In genomic region chr11:60105593-60106542, GRCm38 (mm10) we compare ENCODE assay signal across 8 mouse cellular contexts. TPM values are rescaled to one million over a fixed set of nuclear protein-coding genes. Genes with fewer than 3 reads are reported as not detected.
DNase-seq lines count a peak whose midpoint lies in the region; ATAC-seq lines count a peak whose summit lies in the region.

No protein-coding gene starts in this region.

- H3K27ac ChIP-seq in hindbrain, embryonic 15.5 days (replicated peaks): peak overlapping the region; percentile 89
- H3K27ac ChIP-seq in macrophage: peak overlapping the region; percentile 46

- ATAC-seq in hindbrain, embryonic 15.5 days (ENCODE audit: low FRiP score, low read depth): peak; percentile 50

- peaks cover 46% of the 10 kb centered on the region for H3K79me2 ChIP-seq in macrophage (ENCODE audit: inconsistent target)

- H3K9me3 ChIP-seq in hindbrain, embryonic 15.5 days: no peaks in the 10 kb centered on the region

- H3K4me2 ChIP-seq in hindbrain, embryonic 15.5 days: peak overlapping the region; percentile 85

- peak; percentile 63 for DNase-seq in R1 (ENCODE audit: low read depth, low spot score)
- DNase-seq in cerebellum, postnatal 10 days: peak; percentile 77 to 80
- peak; percentile 59 for DNase-seq in gastrocnemius, adult 18-20 months (ENCODE audit: low spot score)
- peak; percentile 49 to 53 for DNase-seq in left cerebral cortex, adult 8-10 months (ENCODE audit: low spot score in 2 of 2)
- DNase-seq in retina, postnatal 1 day: peak; percentile 74
- peak; percentile 75 to 80 for DNase-seq in thymus, postnatal 36 days

- WGBS in hindbrain, embryonic 15.5 days: under 1% methylated on average over 78 of the region's 88 CpGs
- WGBS in macrophage (ENCODE audit: missing documents): under 1% methylated on average over 82 of the region's 88 CpGs

- H3K27me3 ChIP-seq in hindbrain, embryonic 15.5 days: no peaks in the 10 kb centered on the region

- H3K4me1 ChIP-seq in hindbrain, embryonic 15.5 days (replicated peaks): peaks cover 48% of the 10 kb centered on the region

- H3K36me3 ChIP-seq in hindbrain, embryonic 15.5 days: no peaks in the 10 kb centered on the region
- H3K36me3 ChIP-seq in macrophage (ENCODE audit: inconsistent target): no peaks in the 10 kb centered on the region

- H3K4me3 ChIP-seq in hindbrain, embryonic 15.5 days: peak overlapping the region; percentile 93
- H3K4me3 ChIP-seq in macrophage (ENCODE audit: inconsistent target): peak overlapping the region; percentile 42

- H3K9ac ChIP-seq in hindbrain, embryonic 15.5 days: peak overlapping the region; percentile 100

RNA-seq across cellular contexts. Expression of gene Rai1, which starts 1.1 kb away (rescaled TPM):
- total RNA-seq in gastrocnemius, adult 18-20 months (2021): 10 to 100 TPM; 16.6 to 17.3 TPM
- 32.5 and 33.2 TPM in 2 replicates for polyA plus RNA-seq in hindbrain, embryonic 15.5 days (2015; fragmentation: Nextera tagmentation; extraction: Ambion mirVana)
- total RNA-seq in left cerebral cortex, adult 8-10 months (2022): 10 to 100 TPM; 69.5 to 78.3 (median 71.5) TPM
- 100 to 1,000 TPM in 1 of 26 experiments, 10 to 100 TPM in 25; 31.4 to 101 (median 64.9) TPM for total RNA-seq in macrophage (2018; cell fraction: chromatin; rRNA removed)
- 10 to 100 TPM in 13 of 26 experiments, 1 to 10 TPM in 13; 5.1 to 17.0 (median 10.1) TPM for total RNA-seq in macrophage (2018; cell fraction: cytosol; rRNA removed)
- 10 to 100 TPM; 15.6 to 76.1 (median 39.9) TPM for total RNA-seq in macrophage (2018; cell fraction: nucleus; rRNA removed)
- 10.5 to 12.9 TPM (median 11.0 TPM) in 3 replicates for polyA plus RNA-seq in macrophage (2018)

RNA-seq across cellular contexts. Expression of gene Pemt, which starts 59.6 kb away (rescaled TPM):
- total RNA-seq in gastrocnemius, adult 18-20 months (2021): 1 to 10 TPM; 2.7 to 4.6 TPM
- 8.9 and 9.7 TPM in 2 replicates for polyA plus RNA-seq in hindbrain, embryonic 15.5 days (2015; fragmentation: Nextera tagmentation; extraction: Ambion mirVana)
- total RNA-seq in left cerebral cortex, adult 8-10 months (2022): 1 to 10 TPM; 2.7 to 6.2 (median 4.3) TPM
- not detected for total RNA-seq in macrophage (2018; cell fraction: chromatin; rRNA removed)
- total RNA-seq in macrophage (2018; cell fraction: cytosol; rRNA removed): 1 to 10 TPM in 16 of 26 experiments, under 1 TPM in 10; 0.37 to 1.8 (median 1.2) TPM
- 1 to 10 TPM in 2 of 26 experiments, under 1 TPM in 2, not detected in 22; 0.56 to 3.7 (median 1.5) TPM for total RNA-seq in macrophage (2018; cell fraction: nucleus; rRNA removed)
- polyA plus RNA-seq in macrophage (2018): 0.36 to 2.6 TPM (median 1.5 TPM) in 3 replicates

Comparison
In these comparisons a context has a peak if more than half of its experiments do, and no peak if none do; other contexts are left out.
1. Peak in every context shown above with its lines: DNase-seq, ATAC-seq, H3K4me3 ChIP-seq and H3K27ac ChIP-seq.